Mouse (Mus musculus) neural tube, embryonic 14.5 days (tissue): ENCODE measurements at regions not wholly inside any gene's neighbourhood (a gene's known extent, or its start where the extent isn't known, plus 50 kb on each side); places are given as distances from the start of the nearest gene placed in this dataset.

Experiments
- ATAC-seq: fragments of 200-750 bp; cut with Nextera tagmentation; 2 replicates; pipeline ENCODE4 v1.8.0; 2017; ENCODE audit warnings: low read depth, mild to moderate bottlenecking, moderate TSS enrichment, moderate library complexity
- H3K27ac ChIP-seq: fragments of 300-500 bp; sonication (generic); 2 replicates; pipeline ENCODE4 v1.5.1; 2014; ENCODE audit warnings: low read depth, mild to moderate bottlenecking, control low read depth, low read length, moderate library complexity, mixed read lengths
- H3K27me3 ChIP-seq: fragments of 300-500 bp; sonication (generic); 2 replicates; pipeline ENCODE4 v1.6.1; 2014; ENCODE audit warnings: low read length; ENCODE audit not compliant: control insufficient read depth, insufficient read depth
- H3K36me3 ChIP-seq: fragments of 300-500 bp; sonication (generic); 2 replicates; pipeline ENCODE4 v1.6.1; 2014; ENCODE audit warnings: low read length, mixed read lengths; ENCODE audit not compliant: control insufficient read depth, insufficient read depth
- H3K4me1 ChIP-seq: fragments of 300-500 bp; sonication (generic); 2 replicates; pipeline ENCODE4 v1.6.1; 2014; ENCODE audit warnings: low read length; ENCODE audit not compliant: control insufficient read depth, insufficient read depth
- H3K4me2 ChIP-seq: fragments of 300-500 bp; sonication (generic); 2 replicates; pipeline ENCODE4 v1.6.1; 2014; ENCODE audit warnings: mild to moderate bottlenecking, low read depth, low read length, control low read depth
- H3K4me3 ChIP-seq: fragments of 300-500 bp; sonication (generic); 2 replicates; pipeline ENCODE4 v1.5.1; 2014; ENCODE audit warnings: low read depth, low read length, control low read depth, mixed read lengths
- H3K9ac ChIP-seq: fragments of 300-500 bp; sonication (generic); replicated peaks from 2 replicates; pipeline ENCODE4 v1.6.1; 2014; ENCODE audit warnings: low read depth, mild to moderate bottlenecking, control low read depth, low read length, mixed read lengths
- H3K9me3 ChIP-seq: fragments of 300-500 bp; sonication (generic); 2 replicates; pipeline ENCODE4 v1.6.1; 2016; ENCODE audit warnings: low read length; ENCODE audit not compliant: control insufficient read depth
- WGBS: fragments of 180-500 bp; shearing (Covaris S2); extraction: QIAGEN DNeasy Blood & Tissue Kit; methylation state at CpG from one replicate; pipeline ENCODE4 v1.1.7; 2014; 5-methylcytosine and 5-hydroxymethylcytosine counted together

- Histone ChIP-seq H3K4me2 (no peak overlapping the region), H3K36me3 (no peaks in the 10 kb centered on the region), H3K27ac (no peak overlapping the region), H3K9me3 (no peaks in the 10 kb centered on the region), H3K27me3 (no peaks in the 10 kb centered on the region), H3K9ac (no peak overlapping the region), H3K4me3 (no peak overlapping the region), H3K4me1 (no peaks in the 10 kb centered on the region)
- ATAC-seq: no peak
Observed at GRCm38 (mm10) chr4:21162124-21162523, 523.6 kb downstream of the Prdm13 start.

DNA sequence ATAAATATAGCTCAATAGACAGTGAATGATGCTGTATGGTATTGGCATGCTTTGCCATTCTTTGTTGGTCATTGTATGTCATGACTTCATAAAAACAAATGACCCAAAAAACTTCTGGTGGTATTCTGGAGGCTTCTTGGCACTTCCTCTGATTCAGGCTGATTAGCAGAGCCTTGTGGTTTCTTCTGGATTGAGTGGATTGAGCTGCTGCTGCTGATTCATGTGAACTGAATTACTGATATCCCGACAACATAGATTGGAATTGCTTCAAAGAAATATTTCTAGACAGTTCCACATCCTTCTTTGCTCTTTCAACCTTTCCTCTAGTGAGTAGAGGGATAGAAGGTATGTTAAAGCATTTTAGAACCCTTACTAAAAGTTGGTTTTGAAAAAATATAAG is 559.9 kb downstream of the Prdm13 start:
- Histone ChIP-seq H3K27ac (no peak overlapping the region), H3K36me3 (no peaks in the 10 kb centered on the region), H3K4me3 (no peak overlapping the region), H3K4me1 (no peaks in the 10 kb centered on the region), H3K9me3 (no peaks in the 10 kb centered on the region), H3K9ac (no peak overlapping the region), H3K4me2 (no peak overlapping the region), H3K27me3 (no peaks in the 10 kb centered on the region)
- ATAC-seq: no peak
- 89% methylated on average over 1 of the region's 1 CpGs for WGBS

- Histone ChIP-seq H3K27ac (no peak overlapping the region), H3K4me1 (no peaks in the 10 kb centered on the region), H3K9ac (no peak overlapping the region), H3K27me3 (no peaks in the 10 kb centered on the region), H3K36me3 (no peaks in the 10 kb centered on the region), H3K9me3 (no peaks in the 10 kb centered on the region), H3K4me2 (no peak overlapping the region), H3K4me3 (no peak overlapping the region)
- WGBS: 28% methylated on average over 1 of the region's 1 CpGs
- peak; percentile 86; the same call in 1 of the 2 replicates for ATAC-seq
Observed at GRCm38 (mm10) chr4:21095741-21096140, 590.0 kb downstream of the Prdm13 start.

DNA sequence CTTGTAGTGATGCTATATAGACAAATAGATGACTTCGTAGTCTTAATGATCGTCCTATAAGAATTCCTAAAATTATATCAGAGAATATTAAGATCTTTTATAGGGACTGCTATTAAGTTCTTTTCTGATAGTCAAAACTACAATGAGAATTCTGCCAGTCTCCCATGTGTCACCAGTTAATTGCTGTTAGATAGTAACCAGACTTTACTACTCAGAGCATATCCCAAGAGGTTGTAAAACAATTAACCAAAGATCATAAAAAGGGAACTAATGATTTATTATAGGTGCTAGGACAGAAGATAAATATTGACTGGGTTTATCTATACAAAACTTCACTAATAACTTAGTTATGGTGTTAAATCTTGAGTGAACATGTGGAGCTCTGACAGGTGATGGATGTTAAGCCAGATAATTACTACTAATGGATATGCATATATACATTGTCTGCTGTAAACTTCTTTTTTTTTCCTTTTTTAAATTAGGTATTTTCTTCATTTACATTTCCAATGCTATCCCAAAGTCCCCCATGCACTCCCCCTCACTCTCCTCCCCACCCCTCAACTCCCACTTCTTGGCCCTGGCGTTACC is 615.5 kb downstream of the Prdm13 start:
- H3K9ac ChIP-seq: no peak overlapping the region
- no peaks in the 10 kb centered on the region for H3K4me1 ChIP-seq
- H3K27ac ChIP-seq: no peak overlapping the region
- no peaks in the 10 kb centered on the region for H3K36me3 ChIP-seq
- H3K4me3 ChIP-seq: no peak overlapping the region
- no peak for ATAC-seq
- 92% methylated on average over 3 of the region's 3 CpGs for WGBS
- H3K27me3 ChIP-seq: no peaks in the 10 kb centered on the region
- H3K9me3 ChIP-seq: no peaks in the 10 kb centered on the region
- no peak overlapping the region for H3K4me2 ChIP-seq
